Mouse (Mus musculus): Measurements from ENCODE around the gene Olfr362. TPM values are rescaled to one million over a fixed set of nuclear protein-coding genes. Genes with fewer than 3 reads are reported as not detected.
"Not testable (repeated sequence)": the region's sequence is repeated elsewhere in the genome, so short reads cannot be mapped to it uniquely, and the experiment has no call there.

Gene Olfr362
- polyA plus RNA-seq (2012; fragmentation: generic; extraction: Trizol): not detected

GRCm38 (mm10) chr2:37117810-37118209 lies at the start of gene Olfr362:
TSS of gene Olfr362 (minus strand) at chr2:37117910.
- Histone ChIP-seq H3K4me2 (ENCODE audit: low read depth) (no peak within 1 kb of the TSS), H3K36me3 (ENCODE audit: control insufficient read depth, insufficient read depth) (no peaks in the 10 kb centered on the region), H3K4me3 (no peak within 1 kb of the TSS), H3ac (ENCODE audit: control insufficient read depth, insufficient read length) (no peak within 1 kb of the TSS), H3K79me2 (ENCODE audit: control insufficient read depth, insufficient read depth) (no peaks in the 10 kb centered on the region), H3K27me3 (ENCODE audit: control insufficient read depth, insufficient read depth, insufficient read length) (no peaks in the 10 kb centered on the region)
- TF ChIP-seq POLR2A (IDR thresholded peaks at IDR 0.05; ENCODE audit: insufficient read length, low read depth) (no peak), TCF12 (IDR thresholded peaks at IDR 0.05; ENCODE audit: insufficient read depth, poor library complexity, severe bottlenecking) (no peak), CEBPB (IDR thresholded peaks at IDR 0.05; ENCODE audit: insufficient read depth, poor library complexity, severe bottlenecking) (no peak), POLR2AphosphoS2 (IDR thresholded peaks at IDR 0.05; ENCODE audit: insufficient read length, low read depth) (no peak), MYOD1 (IDR thresholded peaks at IDR 0.05; ENCODE audit: control insufficient read depth in 1 of 3, insufficient read length in 2 of 3, low read depth in 2 of 3) (no peak)

GRCm38 (mm10) chr2:37139022-37139421 lies 21.3 kb upstream of the Olfr362 start, which contains the start of gene Olfr364-ps1:
TSS of gene Olfr364-ps1 (plus strand) at chr2:37139322.
- Histone ChIP-seq H3K4me2 (ENCODE audit: low read depth) (no peak within 1 kb of the TSS), H3K36me3 (ENCODE audit: control insufficient read depth, insufficient read depth) (no peaks in the 10 kb centered on the region), H3ac (ENCODE audit: control insufficient read depth, insufficient read length) (no peak within 1 kb of the TSS), H3K4me3 (no peak within 1 kb of the TSS), H3K79me2 (ENCODE audit: control insufficient read depth, insufficient read depth) (no peaks in the 10 kb centered on the region), H3K27me3 (ENCODE audit: control insufficient read depth, insufficient read depth, insufficient read length) (no peaks in the 10 kb centered on the region)
- no peak for TF ChIP-seq MAX (IDR thresholded peaks at IDR 0.05; ENCODE audit: low read depth)

- not testable (repeated sequence) for H3K36me3 ChIP-seq (ENCODE audit: control insufficient read depth, insufficient read depth); H3K4me3 ChIP-seq; H3K27me3 ChIP-seq (ENCODE audit: control insufficient read depth, insufficient read depth, insufficient read length); H3K79me2 ChIP-seq (ENCODE audit: control insufficient read depth, insufficient read depth); H3ac ChIP-seq (ENCODE audit: control insufficient read depth, insufficient read length); H3K4me2 ChIP-seq (ENCODE audit: low read depth)
These were observed 28.5 kb downstream of the Olfr362 start, which contains the start of gene Olfr361 for GRCm38 (mm10) chr2:37089190-37089589. TSS of gene Olfr361 (minus strand) at chr2:37089290.

GRCm38 (mm10) chr2:37065446-37065845 lies 52.3 kb downstream of the Olfr362 start, which contains the start of gene Olfr360:
TSS of gene Olfr360 (plus strand) at chr2:37065746.
- Histone ChIP-seq H3K4me3 (no peak within 1 kb of the TSS), H3K79me2 (ENCODE audit: control insufficient read depth, insufficient read depth) (no peaks in the 10 kb centered on the region)

More at GRCm38 (mm10) chr2:37065446-37065845, 52.3 kb downstream of the Olfr362 start, which contains the start of gene Olfr360:
- no peak within 1 kb of the TSS for H3K4me2 ChIP-seq (ENCODE audit: low read depth)
- H3ac ChIP-seq (ENCODE audit: control insufficient read depth, insufficient read length): no peak within 1 kb of the TSS
- TF ChIP-seq MAX (IDR thresholded peaks at IDR 0.05; ENCODE audit: low read depth) (no peak), USF1 (IDR thresholded peaks at IDR 0.05; ENCODE audit: low read depth) (no peak), TCF12 (IDR thresholded peaks at IDR 0.05; ENCODE audit: insufficient read depth, poor library complexity, severe bottlenecking) (no peak), MYOD1 (IDR thresholded peaks at IDR 0.05; ENCODE audit: control insufficient read depth in 1 of 3, insufficient read length in 2 of 3, low read depth in 2 of 3) (no peak), POLR2AphosphoS2 (IDR thresholded peaks at IDR 0.05; ENCODE audit: insufficient read length, low read depth) (no peak), MYOG (IDR thresholded peaks at IDR 0.05; ENCODE audit: control insufficient read depth in 1 of 3, insufficient read depth in 1 of 3, insufficient read length in 2 of 3, low read depth in 2 of 3) (no peak), E2F4 (IDR thresholded peaks at IDR 0.05; ENCODE audit: insufficient read depth) (no peak), REST (IDR thresholded peaks at IDR 0.05; ENCODE audit: insufficient read depth, insufficient read length) (no peak), CEBPB (IDR thresholded peaks at IDR 0.05; ENCODE audit: insufficient read depth, poor library complexity, severe bottlenecking) (no peak), POLR2A (IDR thresholded peaks at IDR 0.05; ENCODE audit: insufficient read length, low read depth) (no peak), SRF (IDR thresholded peaks at IDR 0.05; ENCODE audit: control insufficient read depth, insufficient read length, low read depth) (no peak), TCF3 (IDR thresholded peaks at IDR 0.05; ENCODE audit: insufficient read length, low read depth) (no peak)
- H3K36me3 ChIP-seq (ENCODE audit: control insufficient read depth, insufficient read depth): no peaks in the 10 kb centered on the region
- no peaks in the 10 kb centered on the region for H3K27me3 ChIP-seq (ENCODE audit: control insufficient read depth, insufficient read depth, insufficient read length)

Other genes starting within 250 kb of the Olfr362 start
- not detected for gene Olfr352, start 249.4 kb downstream of the Olfr362 start, polyA plus RNA-seq (2012; fragmentation: generic; extraction: Trizol)
- gene Olfr353, start 225.0 kb downstream of the Olfr362 start, polyA plus RNA-seq (2012; fragmentation: generic; extraction: Trizol): not detected
- not detected for gene Olfr354, start 212.2 kb downstream of the Olfr362 start, polyA plus RNA-seq (2012; fragmentation: generic; extraction: Trizol)
- not detected for gene Olfr355, start 189.0 kb downstream of the Olfr362 start, polyA plus RNA-seq (2012; fragmentation: generic; extraction: Trizol)
- not detected for gene Olfr356, start 180.8 kb downstream of the Olfr362 start, polyA plus RNA-seq (2012; fragmentation: generic; extraction: Trizol)
- gene Olfr357, start 124.1 kb downstream of the Olfr362 start, polyA plus RNA-seq (2012; fragmentation: generic; extraction: Trizol): not detected
- not detected for gene Olfr358, start 108.6 kb downstream of the Olfr362 start, polyA plus RNA-seq (2012; fragmentation: generic; extraction: Trizol)
- not detected for gene Olfr360, start 52.2 kb downstream of the Olfr362 start, polyA plus RNA-seq (2012; fragmentation: generic; extraction: Trizol)
- not detected for gene Olfr361, start 28.6 kb downstream of the Olfr362 start, polyA plus RNA-seq (2012; fragmentation: generic; extraction: Trizol)
- gene Olfr364-ps1, start 21.4 kb upstream of the Olfr362 start, polyA plus RNA-seq (2012; fragmentation: generic; extraction: Trizol): not detected
- not detected for gene Olfr365, start 70.3 kb upstream of the Olfr362 start, polyA plus RNA-seq (2012; fragmentation: generic; extraction: Trizol)
- not detected for gene Olfr366, start 93.7 kb upstream of the Olfr362 start, polyA plus RNA-seq (2012; fragmentation: generic; extraction: Trizol)
- gene Olfr368, start 208.6 kb upstream of the Olfr362 start, polyA plus RNA-seq (2012; fragmentation: generic; extraction: Trizol): not detected
- gene Pdcl, start 241.4 kb upstream of the Olfr362 start, polyA plus RNA-seq (2012; fragmentation: generic; extraction: Trizol): 15.6 TPM